Mouse (Mus musculus): ENCODE results near the gene Crybb1. TPM values are rescaled to one million over a fixed set of nuclear protein-coding genes. Genes with fewer than 3 reads are reported as not detected.

The Crybb1 gene
- total RNA-seq, 2 experiments from 2014 or later, result 1.6 to 3.7 TPM

- peak overlapping the region; percentile 95 for H3K27ac ChIP-seq
- intact Hi-C loops (cut with DNase I), result loop anchor here (2.0 to 5.0 kb wide), 2 partner anchors 14 to 35 kb away; no protein-coding TSS in a partner anchor
- peak overlapping the region; percentile 79 for H3K4me3 ChIP-seq
- no peak for DNase-seq
- TF ChIP-seq CTCF (IDR thresholded peaks at IDR 0.05), result no peak
Measured at GRCm38 (mm10) chr5:112276907-112277348, 21.3 kb downstream of the Crybb1 start.

GRCm38 (mm10) chr5:112277906-112278470 lies 22.4 kb downstream of the Crybb1 start:
- Histone ChIP-seq H3K4me3 (peak overlapping the region; percentile 79), H3K27ac (peak overlapping the region; percentile 86)
- no peak for TF ChIP-seq CTCF (IDR thresholded peaks at IDR 0.05)
- no peak for DNase-seq
- intact Hi-C loops (cut with DNase I), result loop anchor here (2.0 to 5.0 kb wide), 2 partner anchors 13 to 36 kb away; no protein-coding TSS in a partner anchor

GRCm38 (mm10) chr5:112279181-112280021 lies 23.8 kb downstream of the Crybb1 start:
- TF ChIP-seq CTCF (IDR thresholded peaks at IDR 0.05), result no peak
- peak; percentile 84 for DNase-seq
- intact Hi-C loops (cut with DNase I), result loop anchor here (5.0 kb wide), 1 partner anchor 37 kb away; no protein-coding TSS in a partner anchor
- Histone ChIP-seq H3K27ac (peak overlapping the region; percentile 86), H3K4me3 (peak overlapping the region; percentile 51)

GRCm38 (mm10) chr5:112280151-112280550 lies 24.5 kb downstream of the Crybb1 start:
- intact Hi-C loops (cut with DNase I), result no loop called here
- peak overlapping the region; percentile 86 for H3K27ac ChIP-seq
- peak; percentile 49 for DNase-seq

GRCm38 (mm10) chr5:112280863-112281660 lies 25.4 kb downstream of the Crybb1 start:
- intact Hi-C loops (cut with DNase I), result no loop called here
- peak overlapping the region; percentile 86 for H3K27ac ChIP-seq
- DNase-seq, result no peak
- peak overlapping the region; percentile 51; the same call in 1 of the 2 replicates for H3K4me3 ChIP-seq
- no peak for TF ChIP-seq CTCF (IDR thresholded peaks at IDR 0.05)

More at GRCm38 (mm10) chr5:112280151-112280550, 24.5 kb downstream of the Crybb1 start:
- no peak for TF ChIP-seq CTCF (IDR thresholded peaks at IDR 0.05)
- H3K4me3 ChIP-seq, result peak overlapping the region; percentile 51

GRCm38 (mm10) chr5:112281676-112282075 lies 26.1 kb downstream of the Crybb1 start:
- intact Hi-C loops (cut with DNase I), result no loop called here
- no peak for DNase-seq
- H3K27ac ChIP-seq, result peak overlapping the region; percentile 86
- TF ChIP-seq CTCF (IDR thresholded peaks at IDR 0.05), result no peak
- H3K4me3 ChIP-seq, result no peak overlapping the region

GRCm38 (mm10) chr5:112282123-112282779 lies 26.6 kb downstream of the Crybb1 start:
- intact Hi-C loops (cut with DNase I), result no loop called here
- no peak overlapping the region for H3K4me3 ChIP-seq
- no peak for TF ChIP-seq CTCF (IDR thresholded peaks at IDR 0.05)
- H3K27ac ChIP-seq, result peak overlapping the region; percentile 86
- no peak for DNase-seq

- Histone ChIP-seq H3K27ac (peak overlapping the region; percentile 86), H3K4me3 (peak overlapping the region; percentile 21)
- DNase-seq, result no peak
- TF ChIP-seq CTCF (IDR thresholded peaks at IDR 0.05), result no peak
- intact Hi-C loops (cut with DNase I), result no loop called here
Measured at GRCm38 (mm10) chr5:112282780-112283482, 27.3 kb downstream of the Crybb1 start.

- 0 out of 2 replicates have a peak overlapping the region, but pooled peaks have one; percentile 11 for H3K4me3 ChIP-seq
- no peak for DNase-seq
- no peak for TF ChIP-seq CTCF (IDR thresholded peaks at IDR 0.05)
- H3K27ac ChIP-seq, result peak overlapping the region; percentile 86
- intact Hi-C loops (cut with DNase I), result no loop called here
Measured at GRCm38 (mm10) chr5:112283543-112284202, 28.1 kb downstream of the Crybb1 start.

GRCm38 (mm10) chr5:112284203-112284582 lies 28.6 kb downstream of the Crybb1 start:
- H3K4me3 ChIP-seq, result 0 out of 2 replicates have a peak overlapping the region, but pooled peaks have one; percentile 24
- no peak for DNase-seq
- intact Hi-C loops (cut with DNase I), result no loop called here
- H3K27ac ChIP-seq, result peak overlapping the region; percentile 86
- no peak for TF ChIP-seq CTCF (IDR thresholded peaks at IDR 0.05)
